Mouse (Mus musculus) adrenal gland, adult (tissue): ENCODE measurements at regions not wholly inside any gene's neighbourhood (a gene's known extent, or its start where the extent isn't known, plus 50 kb on each side); places are given as distances from the start of the nearest gene placed in this dataset.

ENCODE experiments used
- DNase-seq, 2 experiments: peaks; one replicate each; pipeline ENCODE4 v3.0.0; 2022 to 2023; ENCODE audit warnings: low spot score in 1 of 2; ENCODE audit not compliant: inconsistent age in 2 of 2

DNA sequence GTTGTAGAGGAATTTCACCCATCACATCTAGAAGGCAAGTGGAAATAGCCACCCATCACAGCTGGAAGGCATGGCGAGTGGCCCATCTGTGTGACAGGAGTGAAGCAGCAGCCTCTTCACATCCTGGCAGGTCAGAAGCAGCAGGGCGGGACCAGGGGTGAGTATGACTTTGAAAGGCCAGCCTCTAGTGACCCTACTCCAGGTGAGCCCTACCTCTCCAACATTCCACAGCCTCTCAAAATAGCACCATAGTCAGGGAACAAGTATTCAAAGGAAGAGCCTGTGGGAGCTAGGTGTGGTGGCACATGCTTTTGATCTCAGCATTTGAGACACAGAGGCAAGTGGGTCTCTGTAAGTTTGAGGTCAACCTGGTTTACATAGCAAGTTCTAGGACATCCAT lies 284.9 kb downstream of the Hhipl2 start:
- DNase-seq: no peak

DNA sequence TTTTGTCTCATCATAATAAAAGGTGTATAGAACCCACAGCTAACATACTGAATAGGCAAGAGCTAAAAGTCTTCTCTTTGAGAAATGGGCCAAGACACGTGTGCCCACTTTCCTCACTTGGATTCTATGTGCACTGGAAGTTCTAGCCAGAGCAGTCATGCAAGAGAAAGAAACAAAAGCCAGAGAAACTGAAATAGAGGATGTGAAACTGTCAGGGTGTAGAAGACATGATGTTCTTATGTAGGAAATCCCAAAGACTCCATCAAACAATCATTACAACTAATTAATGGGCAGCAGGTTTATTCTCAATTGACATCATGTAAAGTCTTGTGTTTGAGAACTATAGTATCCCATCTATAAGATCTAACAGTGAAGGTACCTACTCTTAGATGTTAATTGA lies 294.9 kb downstream of the Hhipl2 start:
- DNase-seq: no peak

DNA sequence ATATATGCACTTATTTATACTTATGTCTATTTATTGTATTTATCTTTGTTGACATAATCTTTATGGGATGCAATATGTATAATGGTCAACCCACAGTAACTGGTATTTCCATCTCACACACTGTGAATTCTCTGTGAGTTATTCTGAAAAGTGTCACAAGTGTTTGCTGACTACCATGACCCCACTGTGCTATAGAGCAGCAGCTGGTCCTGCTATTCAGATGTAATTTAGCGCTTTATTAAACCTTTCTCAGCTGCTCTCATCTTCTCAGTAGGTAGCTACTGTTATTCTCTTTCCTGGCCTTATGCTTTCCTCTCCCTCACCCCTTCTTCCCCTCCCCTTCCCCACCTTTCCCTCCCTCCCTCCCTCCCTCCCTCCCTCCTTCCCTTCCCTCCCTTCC lies 296.0 kb upstream of the Dusp10 start:
- DNase-seq: no peak

DNA sequence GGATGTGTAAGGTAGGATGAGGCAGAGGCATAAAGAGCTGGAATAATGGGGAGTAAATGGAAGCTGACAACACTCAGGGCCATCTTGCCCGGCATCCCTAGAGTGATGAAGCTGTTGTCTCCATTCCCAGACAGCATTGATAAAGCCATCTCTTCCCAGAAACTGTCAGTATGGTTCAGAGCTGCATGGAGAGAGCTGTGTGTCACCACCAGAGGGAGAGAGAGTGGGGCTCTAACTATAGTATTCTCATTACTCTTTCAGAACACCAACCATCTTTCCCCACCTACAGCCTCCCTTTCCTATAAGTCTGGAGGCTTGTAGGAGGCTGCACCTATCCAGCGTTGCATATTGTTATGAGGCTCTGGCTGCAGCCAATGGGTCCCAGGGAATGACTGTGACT lies 264.0 kb upstream of the Dusp10 start:
- no peak for DNase-seq

DNA sequence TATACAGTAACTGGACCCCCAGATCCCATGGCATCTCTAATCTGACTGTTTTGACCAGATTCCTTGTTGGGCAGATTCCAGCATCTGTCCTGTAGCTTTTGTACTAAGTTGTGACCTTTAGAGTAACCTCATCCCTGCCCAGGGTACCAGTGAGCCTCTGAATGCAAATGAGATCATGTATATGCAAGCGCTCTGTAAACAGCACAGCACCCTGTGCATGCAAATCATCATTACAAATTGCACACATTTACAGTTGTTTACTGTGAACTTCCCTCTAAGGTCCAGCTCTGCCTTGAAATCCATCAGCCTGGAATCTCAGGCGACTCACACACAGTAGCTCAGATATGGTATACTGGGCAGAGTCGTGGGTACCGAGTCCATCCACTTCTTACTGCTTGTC lies 258.6 kb upstream of the Dusp10 start:
- no peak for DNase-seq

DNA sequence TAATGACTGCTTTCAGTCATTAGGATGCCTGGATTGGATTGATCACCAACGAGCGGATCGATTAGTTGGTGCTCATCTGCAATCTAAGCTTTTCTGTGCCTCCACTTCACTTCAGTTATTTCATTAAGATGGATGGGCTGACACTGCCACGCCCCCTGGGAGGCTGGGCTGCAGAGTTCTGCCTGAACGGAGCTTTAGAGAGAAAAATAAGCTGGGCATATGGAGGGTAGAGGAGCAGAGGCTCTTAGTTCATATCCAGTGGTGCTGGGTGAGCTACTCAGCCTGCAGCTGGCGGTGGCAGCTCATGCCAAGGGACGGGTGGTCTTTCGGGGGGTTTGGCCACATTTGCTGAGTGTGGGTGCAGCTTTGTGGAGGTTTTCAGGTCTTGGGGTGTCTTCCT lies 256.4 kb upstream of the Dusp10 start:
- DNase-seq: no peak

DNA sequence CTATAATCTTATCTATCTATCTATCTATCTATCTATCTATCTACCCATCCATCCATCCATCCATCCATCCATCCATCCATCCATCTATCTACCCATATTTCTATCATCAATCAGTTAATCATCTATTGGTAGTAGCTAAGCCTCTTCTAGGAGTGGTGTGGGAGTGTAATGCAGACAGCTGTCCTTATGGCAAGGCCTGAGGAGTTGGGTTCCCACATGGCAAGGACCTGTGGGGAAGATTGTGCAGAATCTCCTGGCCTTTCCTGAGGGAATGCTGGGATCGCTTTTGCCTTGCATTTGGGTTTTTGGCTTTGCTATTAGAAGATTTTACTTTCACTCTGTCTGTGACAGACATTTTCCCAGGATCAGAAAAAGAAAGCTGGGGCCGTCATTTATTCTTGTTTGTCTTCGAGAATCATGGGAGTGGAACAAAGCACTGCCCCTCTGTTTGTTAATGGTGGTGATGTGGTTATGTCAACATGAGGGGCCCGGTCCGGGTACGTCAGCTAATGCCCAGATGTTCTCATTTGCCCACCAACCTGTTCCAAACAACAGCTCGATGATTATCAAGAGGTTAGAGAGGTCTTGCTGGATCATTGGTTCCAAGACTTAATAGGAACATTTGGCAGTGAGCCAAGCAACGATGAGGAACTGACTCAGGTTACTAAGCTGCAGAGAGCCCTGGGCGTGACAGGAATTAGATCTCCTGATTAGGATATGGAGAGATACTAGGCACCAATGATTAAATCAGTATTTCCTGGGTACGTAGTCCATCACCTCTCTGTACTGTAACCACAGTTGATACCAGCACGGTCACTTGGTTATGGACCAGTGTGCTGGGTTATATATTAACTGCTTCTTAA lies 249.0 kb upstream of the Dusp10 start:
- DNase-seq: no peak

DNA sequence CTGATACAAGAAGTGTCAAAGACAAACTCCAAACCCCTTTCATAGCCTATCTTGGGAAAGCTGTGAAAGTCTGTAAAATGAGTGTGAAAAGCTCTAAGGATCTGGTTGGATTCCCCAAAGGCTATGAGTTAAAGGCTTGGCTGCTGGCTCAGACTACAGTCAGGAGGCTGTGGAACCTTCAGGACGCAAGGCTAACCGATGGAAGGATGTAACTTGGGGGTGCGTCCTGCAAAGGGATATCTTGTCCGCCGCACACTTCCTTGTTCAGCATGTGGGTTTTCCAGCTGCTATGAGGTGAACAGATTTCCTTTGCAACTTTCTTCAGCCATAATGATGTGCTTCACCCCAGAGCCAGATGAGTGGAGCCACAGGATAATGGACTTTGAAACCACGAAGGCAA lies 240.3 kb upstream of the Dusp10 start:
- DNase-seq: no peak

DNA sequence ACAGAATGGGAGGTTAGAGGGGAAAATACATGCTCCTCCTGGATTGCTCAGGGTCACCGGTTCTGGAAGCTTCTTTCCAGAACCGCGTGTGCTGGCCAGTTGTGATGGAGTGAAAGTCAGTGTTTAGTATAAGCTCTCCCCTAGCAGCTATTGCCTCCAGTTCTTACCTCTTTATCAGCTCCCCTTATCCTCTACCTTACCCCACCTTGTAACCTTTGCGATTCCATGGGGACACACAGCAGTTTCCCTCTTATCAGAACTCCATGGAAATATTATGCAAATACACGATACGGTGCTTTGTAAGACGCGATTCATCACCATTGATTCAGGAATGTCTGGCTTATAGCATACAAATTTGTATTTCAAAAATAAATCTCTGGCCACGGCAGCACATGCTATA lies 232.9 kb upstream of the Dusp10 start:
- no peak for DNase-seq

DNA sequence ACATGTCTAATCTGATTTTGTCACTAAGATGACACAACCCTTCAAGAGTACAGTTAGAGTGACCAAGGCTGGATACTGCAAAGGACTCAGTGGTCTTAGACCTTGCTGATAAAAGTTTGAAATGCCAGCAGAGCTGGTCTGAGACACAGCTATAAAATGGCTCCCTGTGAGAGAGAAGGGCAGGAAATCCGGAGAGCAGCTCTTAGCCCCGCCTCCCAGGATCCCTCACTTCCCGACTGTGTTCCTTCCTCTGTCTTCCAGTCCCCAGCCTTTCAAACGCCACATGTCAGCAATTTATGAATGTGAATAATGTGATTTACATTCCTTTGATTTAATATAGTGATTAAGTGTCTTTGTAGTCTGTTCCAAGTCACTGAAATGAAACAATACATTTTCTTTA lies 232.3 kb upstream of the Dusp10 start:
- peak in 1 of 2 experiments; percentile 28 for DNase-seq

DNA sequence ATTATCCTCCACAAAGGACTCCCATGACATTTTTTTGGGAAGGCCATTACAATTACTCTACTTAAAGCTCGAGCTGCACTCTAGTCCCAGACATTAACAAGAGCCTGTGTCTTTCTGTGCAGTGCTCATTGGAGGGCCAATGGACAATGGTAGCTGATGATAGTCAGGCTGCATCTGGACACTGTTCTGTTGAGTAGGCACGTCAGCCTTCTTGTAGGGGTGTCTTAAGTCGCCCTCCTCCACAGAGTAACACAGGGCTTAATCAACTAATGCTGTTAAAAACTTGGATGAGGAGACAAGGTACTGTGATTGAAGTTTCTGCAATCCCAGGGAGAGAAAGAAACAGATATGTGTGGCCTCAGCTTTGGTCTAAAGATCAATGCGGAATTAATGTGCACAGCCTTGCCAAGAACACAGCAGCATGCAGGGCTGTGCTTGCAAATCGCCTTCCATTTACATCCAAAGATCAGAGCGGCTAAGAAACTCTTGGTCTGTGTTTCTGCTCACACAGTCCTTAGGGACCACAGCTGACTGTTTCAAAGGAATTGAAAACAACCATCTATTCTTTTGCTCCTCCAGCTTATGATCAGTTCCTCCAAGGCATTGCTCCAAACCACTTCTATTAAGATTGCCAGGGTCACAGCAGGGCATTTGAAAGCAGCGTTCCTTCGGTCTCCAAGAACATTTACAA lies 229.5 kb upstream of the Dusp10 start:
- DNase-seq: no peak

DNA sequence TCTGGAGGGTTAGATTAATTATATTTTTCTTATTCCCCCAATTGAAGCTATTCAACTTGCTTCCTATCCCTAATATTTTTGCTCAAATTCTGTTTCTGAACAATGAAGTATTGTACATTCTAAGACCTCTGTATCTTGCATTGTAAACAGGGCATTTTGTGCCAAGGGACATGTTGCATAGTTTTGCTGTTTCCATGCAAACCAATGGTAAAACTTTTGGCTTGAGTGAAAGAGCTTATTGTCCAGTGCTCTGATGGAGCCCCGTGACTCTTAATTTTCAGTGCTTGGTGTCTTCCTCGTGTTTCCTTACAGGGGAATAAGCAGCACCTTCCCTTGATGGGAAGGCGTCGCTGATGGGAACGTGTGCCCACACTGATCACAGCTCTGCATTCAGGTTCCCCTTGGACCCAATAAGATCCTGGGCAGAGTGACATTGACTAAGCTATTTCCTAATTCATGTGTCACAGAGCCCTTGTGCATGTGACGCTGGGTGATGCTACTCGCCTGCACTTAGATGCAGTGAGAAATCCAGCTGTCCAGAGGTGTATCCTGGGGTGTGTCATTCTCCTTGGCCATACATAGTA lies 220.8 kb upstream of the Dusp10 start:
- no peak for DNase-seq

DNA sequence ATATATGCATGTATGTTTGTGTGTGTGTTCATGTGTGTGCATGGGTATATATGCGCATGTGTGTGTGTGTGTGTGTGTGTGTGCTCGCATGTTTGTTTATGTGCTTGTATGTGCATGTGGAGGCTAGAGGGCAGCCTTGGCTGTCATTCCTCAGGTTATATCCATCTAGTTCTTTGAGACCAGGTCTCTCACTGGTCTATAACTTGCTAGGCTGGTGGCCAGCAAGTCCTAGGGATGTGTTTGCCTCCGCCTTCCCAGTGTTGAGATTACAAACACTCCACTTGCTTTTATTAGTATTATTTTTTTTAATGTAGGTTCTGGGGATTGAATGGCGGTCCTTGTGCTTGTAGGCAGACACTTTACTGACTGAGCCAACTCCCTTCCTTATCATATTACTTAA lies 219.8 kb upstream of the Dusp10 start:
- DNase-seq: no peak

DNA sequence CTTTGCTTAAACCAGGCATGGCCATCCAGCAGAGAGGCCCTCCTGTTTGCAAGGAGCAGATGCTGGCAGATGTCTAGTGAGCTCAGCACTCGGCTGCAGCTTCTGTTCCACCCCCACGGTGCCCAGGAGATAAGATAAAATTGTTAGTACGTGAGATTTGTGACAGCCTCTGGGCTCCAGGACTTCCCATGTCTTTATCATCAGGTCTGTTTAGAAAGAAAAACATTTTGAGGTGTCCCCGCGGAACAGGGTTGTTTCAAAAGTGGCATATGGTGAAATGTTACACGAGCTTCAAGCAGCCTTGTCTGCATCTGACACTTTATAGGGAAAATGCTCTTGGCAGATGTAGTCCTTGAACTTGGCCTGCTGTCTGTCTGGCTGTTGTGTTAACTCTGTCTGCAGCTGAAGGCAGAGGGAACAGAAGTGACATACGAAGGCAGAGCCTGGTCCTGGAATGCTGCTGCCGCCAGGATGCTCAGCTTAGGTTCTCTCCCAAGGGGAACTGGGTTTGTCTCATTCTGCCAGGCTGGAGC lies 219.1 kb upstream of the Dusp10 start:
- no peak for DNase-seq

DNA sequence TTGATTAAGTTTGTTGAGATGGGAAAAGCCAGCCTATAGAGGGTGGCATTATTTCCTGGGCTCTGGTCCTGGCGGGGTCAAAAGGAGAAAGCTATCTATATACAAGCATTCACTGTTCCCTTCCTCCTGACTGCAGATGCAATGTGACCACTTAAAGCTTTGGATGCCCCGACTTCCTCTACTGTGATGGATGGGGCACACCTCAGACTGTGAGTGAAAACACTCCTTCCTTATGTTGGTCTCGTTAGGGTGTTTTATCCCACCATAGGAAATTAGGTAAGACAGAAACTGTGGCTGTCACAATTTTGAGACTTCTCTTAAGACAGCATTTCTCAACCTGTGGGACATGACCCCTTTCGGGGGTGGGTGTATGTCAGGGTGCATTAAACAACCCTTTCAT lies 210.8 kb upstream of the Dusp10 start:
- no peak for DNase-seq

DNA sequence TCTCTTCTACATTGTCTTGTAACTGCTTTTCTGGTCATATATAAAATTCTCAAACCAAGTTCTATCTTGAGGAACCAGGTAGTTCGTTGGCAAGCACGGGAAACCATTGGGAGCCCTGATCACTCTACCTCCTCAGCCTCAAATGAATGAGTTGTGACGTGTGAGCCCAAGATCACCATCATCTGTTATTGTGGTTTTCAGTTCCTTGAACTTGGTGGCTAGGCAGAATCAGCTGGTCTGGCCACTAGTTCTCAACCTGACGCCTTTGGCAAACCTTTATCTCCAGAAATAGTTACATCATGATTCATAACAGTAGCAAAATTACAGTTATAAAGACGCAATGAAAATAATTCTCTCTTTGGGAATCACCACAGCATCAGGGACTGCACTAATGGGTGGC lies 209.7 kb upstream of the Dusp10 start:
- DNase-seq: no peak

DNA sequence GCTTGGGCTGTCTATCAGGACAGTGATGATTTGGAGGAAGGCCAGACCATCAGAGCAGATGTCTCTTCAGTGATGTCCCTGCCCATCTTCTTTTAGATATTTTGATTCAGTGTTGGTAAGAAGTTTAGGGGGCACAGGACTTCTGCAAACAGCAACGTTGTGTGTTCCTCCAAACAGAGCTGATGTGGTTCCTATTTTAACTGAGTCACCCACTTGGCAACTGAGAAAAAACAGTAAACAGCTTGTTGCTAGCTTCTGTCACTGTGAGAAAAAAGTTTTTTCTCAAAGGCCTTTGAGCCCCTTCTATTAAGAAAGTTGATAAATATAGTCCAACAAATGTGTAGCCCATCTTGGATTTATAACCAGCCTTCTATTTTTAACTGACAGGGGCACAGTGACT lies 209.3 kb upstream of the Dusp10 start:
- no peak for DNase-seq

DNA sequence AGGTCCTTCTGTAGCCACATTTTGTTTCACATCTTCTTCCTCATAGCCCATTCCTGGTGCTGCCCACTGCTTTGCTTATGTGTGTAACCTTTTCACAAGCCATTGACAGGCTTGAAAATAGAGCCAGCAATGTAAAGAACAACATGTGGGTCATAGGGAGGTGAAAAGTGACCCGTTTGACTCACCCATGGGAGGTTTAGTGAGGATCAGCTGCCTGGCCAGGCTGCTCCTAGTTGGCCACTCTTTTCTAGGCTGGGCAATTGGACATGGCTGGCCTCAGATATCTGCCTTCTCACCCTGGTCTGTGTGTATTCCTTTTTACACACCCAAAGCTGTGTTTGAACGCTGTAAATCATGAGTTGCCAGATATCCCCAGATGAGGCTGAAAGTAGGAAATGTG lies 208.8 kb upstream of the Dusp10 start:
- DNase-seq: no peak

DNA sequence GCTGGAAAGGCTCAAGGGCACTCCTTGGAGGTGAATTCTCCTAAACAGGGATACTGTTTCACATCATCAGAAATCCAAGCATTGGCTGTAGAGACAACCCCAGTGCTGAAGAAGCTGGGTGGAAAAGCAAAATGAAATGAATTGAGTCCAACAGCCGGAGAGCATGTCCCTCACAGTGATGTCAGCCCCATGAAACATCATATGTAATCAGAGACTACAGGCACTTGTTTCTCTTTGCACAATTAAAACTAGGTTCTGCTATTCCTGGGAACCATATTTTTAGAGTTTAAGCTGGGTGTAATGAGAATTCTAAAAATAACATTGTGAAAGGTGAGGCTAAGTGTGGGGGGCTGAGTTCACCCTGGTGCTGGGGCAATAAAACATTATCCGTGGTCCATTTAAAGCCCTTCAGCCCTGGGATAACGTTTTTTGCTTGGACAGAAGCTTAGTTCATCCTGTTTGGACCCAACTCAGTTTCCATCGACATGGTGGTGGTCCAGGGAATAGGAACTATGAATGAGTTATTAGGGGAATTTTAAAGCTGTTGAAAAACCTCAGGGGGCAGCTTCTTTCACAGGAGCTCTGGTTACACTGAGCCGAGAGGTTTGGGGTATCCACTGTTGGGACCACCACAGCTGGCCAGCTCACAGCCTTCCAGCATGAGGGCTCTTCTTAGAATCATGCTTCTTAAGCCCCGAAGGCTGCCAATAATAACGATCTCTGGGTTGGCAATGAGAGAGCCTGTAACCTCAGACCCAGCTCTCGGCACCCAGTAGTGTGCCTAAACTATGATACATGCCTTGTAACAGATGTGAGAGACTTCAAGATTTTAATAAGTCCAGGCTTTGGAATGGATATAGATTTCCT lies 206.0 kb upstream of the Dusp10 start:
- DNase-seq: no peak

DNA sequence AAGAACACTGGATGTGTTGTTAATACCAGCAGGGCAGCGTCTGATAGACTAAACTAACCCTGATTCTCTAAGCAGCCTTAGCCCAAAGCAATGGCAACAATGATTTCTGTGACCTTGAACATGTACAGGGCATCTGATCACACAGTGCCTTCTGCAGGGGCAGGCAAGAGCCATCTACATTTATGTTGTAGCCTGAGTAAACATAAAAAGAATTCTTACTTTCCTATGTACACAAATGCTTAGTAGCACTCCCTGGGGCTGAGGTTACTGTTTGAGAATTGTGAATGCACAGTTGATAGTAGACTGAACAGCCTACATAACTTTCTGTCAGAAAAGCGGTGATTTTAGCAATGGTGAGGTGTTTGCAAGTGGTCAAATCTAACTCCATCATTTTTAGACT lies 204.9 kb upstream of the Dusp10 start:
- DNase-seq: no peak

DNA sequence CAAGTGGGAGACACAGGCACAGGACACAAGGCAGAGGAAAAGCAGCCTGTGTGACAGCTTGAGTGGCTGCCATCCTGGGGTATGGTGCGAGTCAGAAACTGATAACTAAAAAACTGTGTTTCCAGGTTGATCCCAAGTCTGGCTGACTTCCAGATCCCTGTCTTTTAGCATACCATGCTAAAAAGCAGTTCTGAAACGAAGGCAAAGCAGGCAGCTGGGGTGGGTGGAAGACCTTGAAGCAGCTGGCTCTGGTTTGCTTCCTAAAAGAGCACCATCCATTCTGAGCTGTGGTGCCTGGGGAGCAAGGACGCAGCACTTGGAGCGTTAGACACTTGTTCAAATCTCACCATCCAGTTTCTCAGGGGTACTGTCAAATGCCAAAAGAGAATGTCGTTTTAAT lies 192.5 kb upstream of the Dusp10 start:
- DNase-seq: peak in 1 of 2 experiments; percentile 37
